Mouse (Mus musculus) frontal cortex, postnatal 14 days (tissue): ENCODE data around the gene Slco2a1.
"Not testable (repeated sequence)": the region's sequence is repeated elsewhere in the genome, so short reads cannot be mapped to it uniquely, and the experiment has no call there.

Experiments
- DNase-seq, 2 experiments: peaks; one replicate each; pipeline ENCODE4 v3.0.0; 2022; ENCODE audit warnings: low spot score in 2 of 2

Gene Slco2a1

GRCm38 (mm10) chr9:103083405-103083804, 94.9 kb downstream of the Slco2a1 start:
- DNase-seq, result no peak

GRCm38 (mm10) chr9:103086736-103087135, 98.2 kb downstream of the Slco2a1 start:
- DNase-seq, result no peak

- no peak for DNase-seq
These were observed 98.8 kb downstream of the Slco2a1 start for GRCm38 (mm10) chr9:103087301-103087700.

GRCm38 (mm10) chr9:103088661-103089060, 100.1 kb downstream of the Slco2a1 start:
- no peak for DNase-seq

- no peak for DNase-seq
These were observed 101.8 kb downstream of the Slco2a1 start for GRCm38 (mm10) chr9:103090116-103090875.

GRCm38 (mm10) chr9:103091039-103091883, 102.7 kb downstream of the Slco2a1 start:
- DNase-seq, result no peak

- peak in 1 of 2 experiments; percentile 72 for DNase-seq
These were observed 103.7 kb downstream of the Slco2a1 start for GRCm38 (mm10) chr9:103092248-103092647.

GRCm38 (mm10) chr9:103093681-103094080, 105.2 kb downstream of the Slco2a1 start:
- no peak for DNase-seq

GRCm38 (mm10) chr9:103108341-103108798, 119.9 kb downstream of the Slco2a1 start:
- not testable (repeated sequence) for DNase-seq

- no peak for DNase-seq
These were observed 120.6 kb downstream of the Slco2a1 start for GRCm38 (mm10) chr9:103108943-103109670.

GRCm38 (mm10) chr9:103109911-103110310, 121.4 kb downstream of the Slco2a1 start:
- DNase-seq, result no peak

- no peak for DNase-seq
These were observed 122.4 kb downstream of the Slco2a1 start for GRCm38 (mm10) chr9:103110727-103111501.

- peak; percentile 59 to 64 for DNase-seq
These were observed 123.3 kb downstream of the Slco2a1 start, which contains the start of gene Rab6b for GRCm38 (mm10) chr9:103111621-103112470. Rab6b (plus strand) TSS chr9:103111787.

GRCm38 (mm10) chr9:103112471-103113271, 124.2 kb downstream of the Slco2a1 start:
- no peak for DNase-seq

GRCm38 (mm10) chr9:103113351-103113750, 124.8 kb downstream of the Slco2a1 start:
- no peak for DNase-seq

GRCm38 (mm10) chr9:103114326-103114725, 125.8 kb downstream of the Slco2a1 start:
- DNase-seq, result no peak

GRCm38 (mm10) chr9:103114901-103115300, 126.4 kb downstream of the Slco2a1 start:
- DNase-seq, result no peak

GRCm38 (mm10) chr9:103116941-103117340, 128.4 kb downstream of the Slco2a1 start:
- DNase-seq, result no peak

- no peak for DNase-seq
These were observed 129.0 kb downstream of the Slco2a1 start for GRCm38 (mm10) chr9:103117495-103117894.
